22 mouse cellular contexts compared by ENCODE assay signal in genomic region chr4:152549507-152550202, GRCm38 (mm10).
DNase-seq lines count a peak whose midpoint lies in the region; ATAC-seq and TF ChIP-seq lines count a peak whose summit lies in the region.
"Had no signal": no experiment of that assay in that cellular context is flagged by ENCODE, and none has a peak within 500 bp of the region (broad histone marks: within the 10 kb centered on the region; RNA-seq: fewer than 3 reads in every experiment).

No protein-coding gene starts in this region.

- H3K4me2 ChIP-seq in hindbrain, postnatal 0 days (ENCODE audit: low read depth, low read length), result no peak overlapping the region
- H3K4me2 ChIP-seq in midbrain, embryonic 12.5 days (replicated peaks), result no peak overlapping the region
- H3K4me2 ChIP-seq in midbrain, embryonic 14.5 days (ENCODE audit: low read length), result no peak overlapping the region
- H3K4me2 ChIP-seq: embryonic facial prominence, embryonic 15.5 days; liver, embryonic 13.5 days; neural tube, embryonic 12.5 days had no signal

- no peak overlapping the region for H3K4me3 ChIP-seq in hindbrain, embryonic 10.5 days
- H3K4me3 ChIP-seq in hindbrain, postnatal 0 days (ENCODE audit: low read length), result no peak overlapping the region
- H3K4me3 ChIP-seq in midbrain, embryonic 12.5 days, result no peak overlapping the region
- no peak overlapping the region for H3K4me3 ChIP-seq in midbrain, embryonic 14.5 days (replicated peaks; ENCODE audit: low read depth, low read length)
- H3K4me3 ChIP-seq: embryonic facial prominence, embryonic 15.5 days; heart, embryonic 10.5 days; liver, embryonic 13.5 days; neural tube, embryonic 12.5 days had no signal

- WGBS in hindbrain, embryonic 10.5 days, result 90% methylated on average over 18 of the region's 18 CpGs
- 76% methylated on average over 18 of the region's 18 CpGs for WGBS in hindbrain, postnatal 0 days
- WGBS in midbrain, embryonic 12.5 days, result 93% methylated on average over 18 of the region's 18 CpGs
- WGBS in midbrain, embryonic 14.5 days, result 94% methylated on average over 18 of the region's 18 CpGs

- peaks cover 54% of the 10 kb centered on the region for H3K4me1 ChIP-seq in hindbrain, embryonic 10.5 days (replicated peaks)
- peaks cover 11% of the 10 kb centered on the region for H3K4me1 ChIP-seq in hindbrain, postnatal 0 days (ENCODE audit: insufficient read depth, low read length)
- H3K4me1 ChIP-seq in midbrain, embryonic 12.5 days, result peaks cover 19% of the 10 kb centered on the region
- H3K4me1 ChIP-seq in midbrain, embryonic 14.5 days (ENCODE audit: control insufficient read depth, insufficient read depth, low read length), result peaks cover 22% of the 10 kb centered on the region

- H3K27me3 ChIP-seq in hindbrain, embryonic 10.5 days (ENCODE audit: insufficient read depth, poor library complexity, severe bottlenecking), result no peaks in the 10 kb centered on the region
- H3K27me3 ChIP-seq in hindbrain, postnatal 0 days (ENCODE audit: insufficient read depth, low read length), result no peaks in the 10 kb centered on the region
- H3K27me3 ChIP-seq in midbrain, embryonic 12.5 days, result peaks cover 3% of the 10 kb centered on the region; the same call in 1 of the 2 replicates
- H3K27me3 ChIP-seq in midbrain, embryonic 14.5 days (ENCODE audit: control insufficient read depth, insufficient read depth, low read length), result no peaks in the 10 kb centered on the region
- H3K27me3 ChIP-seq: embryonic facial prominence, embryonic 15.5 days; liver, embryonic 13.5 days; neural tube, embryonic 12.5 days had no signal

- DNase-seq in cerebellum, postnatal 25 days, result peak; percentile 51 to 60
- no peak for DNase-seq in cerebellum, adult 8-10 months
- DNase-seq in hindbrain, embryonic 10.5 days (ENCODE audit: low spot score), result no peak
- DNase-seq in hindbrain, postnatal 0 days (ENCODE audit: low spot score), result no peak
- no peak for DNase-seq in midbrain, embryonic 14.5 days
- DNase-seq in brain, adult 2 months (ENCODE audit: low read depth, low spot score), result peak; percentile 62
- DNase-seq: adrenal gland, postnatal 14 days; heart, postnatal 4 days; kidney, adult 18-20 months; kidney, postnatal 4 days; liver, embryonic 13.5 days; lung, adult 2 months; lung, postnatal 14 days; right cerebral cortex, postnatal 25 days; spleen, adult 18-20 months had no signal

- peaks cover 12% of the 10 kb centered on the region; the same call in 1 of the 2 replicates for H3K9me3 ChIP-seq in hindbrain, embryonic 10.5 days
- H3K9me3 ChIP-seq in hindbrain, postnatal 0 days (ENCODE audit: low read length), result no peaks in the 10 kb centered on the region
- 0 out of 2 replicates have a peak, but pooled peaks cover 3% of the 10 kb centered on the region for H3K9me3 ChIP-seq in midbrain, embryonic 12.5 days
- H3K9me3 ChIP-seq in midbrain, embryonic 14.5 days (ENCODE audit: control insufficient read depth, low read length), result no peaks in the 10 kb centered on the region
- H3K9me3 ChIP-seq: embryonic facial prominence, embryonic 15.5 days; heart, embryonic 10.5 days; neural tube, embryonic 12.5 days had no signal

- TF ChIP-seq CTCF in hindbrain, postnatal 0 days (IDR thresholded peaks at IDR 0.05; ENCODE audit: low read depth), result no peak

- no peak overlapping the region for H3K9ac ChIP-seq in hindbrain, postnatal 0 days (replicated peaks; ENCODE audit: low read length)
- no peak overlapping the region for H3K9ac ChIP-seq in midbrain, embryonic 12.5 days (replicated peaks)
- no peak overlapping the region for H3K9ac ChIP-seq in midbrain, embryonic 14.5 days (replicated peaks; ENCODE audit: low read length)
- H3K9ac ChIP-seq: embryonic facial prominence, embryonic 15.5 days; liver, embryonic 13.5 days; neural tube, embryonic 12.5 days had no signal

- peak overlapping the region; percentile 64 for H3K27ac ChIP-seq in hindbrain, embryonic 10.5 days
- no peak overlapping the region for H3K27ac ChIP-seq in hindbrain, postnatal 0 days
- H3K27ac ChIP-seq in midbrain, embryonic 12.5 days (replicated peaks), result peak overlapping the region; percentile 31
- H3K27ac ChIP-seq in midbrain, embryonic 14.5 days (replicated peaks; ENCODE audit: low read depth, low read length), result no peak overlapping the region
- H3K27ac ChIP-seq: embryonic facial prominence, embryonic 15.5 days; liver, embryonic 13.5 days had no signal

- ATAC-seq in hindbrain, postnatal 0 days, result no peak
- ATAC-seq in midbrain, embryonic 12.5 days (ENCODE audit: low FRiP score, low read depth), result no peak
- ATAC-seq in midbrain, embryonic 14.5 days (ENCODE audit: low FRiP score, low TSS enrichment), result no peak
- ATAC-seq: CD4-positive, CD25-positive, alpha-beta regulatory T cell, adult 4 months; forebrain, embryonic 14.5 days; inflammation-experienced regulatory T-cells, adult 6 months had no signal

- H3K36me3 ChIP-seq in hindbrain, embryonic 10.5 days, result peaks cover 21% of the 10 kb centered on the region
- no peaks in the 10 kb centered on the region for H3K36me3 ChIP-seq in hindbrain, postnatal 0 days (ENCODE audit: insufficient read depth, low read length)
- H3K36me3 ChIP-seq in midbrain, embryonic 12.5 days, result 0 out of 2 replicates have a peak, but pooled peaks cover 7% of the 10 kb centered on the region
- no peaks in the 10 kb centered on the region for H3K36me3 ChIP-seq in midbrain, embryonic 14.5 days (ENCODE audit: control insufficient read depth, insufficient read depth, low read length)
- H3K36me3 ChIP-seq: embryonic facial prominence, embryonic 15.5 days; heart, embryonic 10.5 days; liver, embryonic 13.5 days had no signal

Comparison
In these comparisons a context has a peak if more than half of its experiments do, and no peak if none do; other contexts are left out.
1. DNase-seq: peak in cerebellum, postnatal 25 days (2 of 2) and brain, adult 2 months (single experiment); none in cerebellum, adult 8-10 months (single experiment), hindbrain, embryonic 10.5 days (single experiment), hindbrain, postnatal 0 days (single experiment) and midbrain, embryonic 14.5 days (single experiment).
2. H3K27ac ChIP-seq: peak in hindbrain, embryonic 10.5 days (single experiment) and midbrain, embryonic 12.5 days (single experiment); none in hindbrain, postnatal 0 days (single experiment) and midbrain, embryonic 14.5 days (single experiment).